Mouse (Mus musculus) liver, postnatal 0 days (tissue): ENCODE measurements at regions not wholly inside any gene's neighbourhood (a gene's known extent, or its start where the extent isn't known, plus 50 kb on each side); places are given as distances from the start of the nearest gene placed in this dataset.

Source experiments
- ATAC-seq: fragments of 200-750 bp; cut with Nextera tagmentation; 2 replicates; pipeline ENCODE4 v1.8.0; 2017; ENCODE audit warnings: mild to moderate bottlenecking, moderate library complexity
- DNase-seq: peaks from one replicate; pipeline ENCODE4 v3.0.0-alpha.2; 2016
- H3K27ac ChIP-seq: fragments of 300-500 bp; sonication (generic); 2 replicates; pipeline ENCODE4 v1.5.1; 2014; ENCODE audit warnings: antibody characterized with exemption, moderate library complexity, mild to moderate bottlenecking, low read depth
- H3K27me3 ChIP-seq: fragments of 300-500 bp; sonication (generic); 2 replicates; pipeline ENCODE4 v1.6.1; 2014; ENCODE audit warnings: low read length, control low read depth, mixed read lengths; ENCODE audit not compliant: insufficient read depth
- H3K36me3 ChIP-seq: fragments of 300-500 bp; sonication (generic); replicated peaks from 2 replicates; pipeline ENCODE4 v1.6.1; 2014; ENCODE audit warnings: mild to moderate bottlenecking, control low read depth, low read length, moderate library complexity, mixed read lengths; ENCODE audit not compliant: insufficient read depth
- H3K4me1 ChIP-seq: fragments of 300-500 bp; sonication (generic); 2 replicates; pipeline ENCODE4 v1.6.1; 2014; ENCODE audit warnings: antibody characterized with exemption, mild to moderate bottlenecking, control low read depth; ENCODE audit not compliant: insufficient read depth
- H3K4me2 ChIP-seq: fragments of 300-500 bp; sonication (generic); 2 replicates; pipeline ENCODE4 v1.6.1; 2014; ENCODE audit warnings: low read depth, mild to moderate bottlenecking, low read length, moderate library complexity, mixed read lengths
- H3K4me3 ChIP-seq: fragments of 300-500 bp; sonication (generic); 2 replicates; pipeline ENCODE4 v1.5.1; 2014; ENCODE audit warnings: low read depth, low read length
- H3K9ac ChIP-seq: fragments of 300-500 bp; sonication (generic); replicated peaks from 2 replicates; pipeline ENCODE4 v1.6.1; 2014; ENCODE audit warnings: mild to moderate bottlenecking, moderate library complexity
- H3K9me3 ChIP-seq: fragments of 300-500 bp; sonication (generic); 2 replicates; pipeline ENCODE4 v1.6.1; 2016; ENCODE audit warnings: mild to moderate bottlenecking, control low read depth, low read length, mixed read lengths
- CTCF ChIP-seq: sonication (generic); IDR thresholded peaks from 2 replicates; pipeline ENCODE4 v1.5.1; 2016; ENCODE audit warnings: antibody characterized with exemption, low read depth
- EP300 ChIP-seq: IDR thresholded peaks from 2 replicates; pipeline ENCODE4 v1.6.1; 2016; ENCODE audit warnings: antibody characterized with exemption, low read depth, mild to moderate bottlenecking
- WGBS: fragments of 180-500 bp; shearing (Covaris S2); extraction: QIAGEN DNeasy Blood & Tissue Kit; methylation state at CpG from one replicate; pipeline ENCODE4 v1.1.7; 2014; ENCODE audit not compliant: insufficient replicate concordance; 5-methylcytosine and 5-hydroxymethylcytosine counted together

DNA sequence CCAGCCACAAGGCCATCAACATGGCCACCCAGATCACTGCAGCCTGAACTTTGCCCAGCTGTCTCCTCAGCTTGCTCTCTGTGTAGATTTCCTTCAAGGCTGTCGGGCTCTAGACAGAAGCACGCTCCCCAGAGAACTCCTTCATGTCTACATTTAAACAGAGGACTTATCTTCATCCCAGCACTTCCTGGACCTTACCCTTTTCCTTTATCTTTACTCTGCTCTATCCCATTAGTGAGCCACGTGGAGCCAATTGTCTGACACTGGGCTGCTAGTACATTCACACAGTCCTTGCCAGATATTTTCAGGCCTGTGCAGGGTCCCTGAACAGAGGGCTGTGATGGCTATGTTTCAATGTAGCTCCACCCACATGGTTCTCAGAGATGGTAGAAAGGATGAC is 204.7 kb upstream of the Myt1l start:
- ATAC-seq (no peak), DNase-seq (no peak)
- Histone ChIP-seq H3K36me3 (no peaks in the 10 kb centered on the region), H3K27me3 (no peaks in the 10 kb centered on the region), H3K4me3 (no peak overlapping the region), H3K4me2 (no peak overlapping the region), H3K9me3 (no peaks in the 10 kb centered on the region), H3K9ac (no peak overlapping the region), H3K27ac (no peak overlapping the region), H3K4me1 (no peaks in the 10 kb centered on the region)
- TF ChIP-seq CTCF (no peak), EP300 (no peak)
- 14% methylated on average over 3 of the region's 3 CpGs for WGBS

- Histone ChIP-seq H3K36me3 (no peaks in the 10 kb centered on the region), H3K27ac (no peak overlapping the region), H3K9ac (no peak overlapping the region), H3K4me1 (no peaks in the 10 kb centered on the region), H3K27me3 (no peaks in the 10 kb centered on the region), H3K9me3 (no peaks in the 10 kb centered on the region), H3K4me3 (no peak overlapping the region), H3K4me2 (no peak overlapping the region)
- WGBS: 75% methylated on average over 3 of the region's 3 CpGs
- DNase-seq: no peak
- ATAC-seq: no peak
- no peak for TF ChIP-seq CTCF
- TF ChIP-seq EP300: no peak
Measured at GRCm38 (mm10) chr12:29335839-29336469, 192.2 kb upstream of the Myt1l start.

DNA sequence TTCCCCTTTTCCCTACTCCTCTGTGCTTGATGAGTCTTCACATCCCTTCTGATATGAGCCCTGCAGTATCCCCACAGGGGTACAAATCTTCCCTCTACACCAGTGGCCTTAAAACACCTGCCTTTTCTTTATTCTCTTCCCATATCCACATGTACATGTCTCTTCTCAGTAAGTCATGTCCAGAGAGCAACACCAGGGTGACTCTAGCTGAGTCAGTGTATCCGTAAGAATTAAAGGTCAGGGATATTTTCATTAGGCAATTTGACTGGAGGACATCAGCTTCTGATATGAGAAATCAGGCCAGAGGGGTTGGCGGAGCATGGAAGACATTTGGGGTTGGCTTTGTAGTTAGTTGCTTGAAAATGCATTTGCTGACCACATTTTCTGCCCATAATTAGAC is 190.8 kb upstream of the Myt1l start:
- no peak overlapping the region for H3K9ac ChIP-seq
- H3K36me3 ChIP-seq: no peaks in the 10 kb centered on the region
- H3K4me2 ChIP-seq: no peak overlapping the region
- ATAC-seq: no peak
- H3K9me3 ChIP-seq: no peaks in the 10 kb centered on the region
- no peaks in the 10 kb centered on the region for H3K4me1 ChIP-seq
- WGBS: 73% methylated on average over 2 of the region's 2 CpGs
- TF ChIP-seq CTCF (no peak), EP300 (no peak)
- no peaks in the 10 kb centered on the region for H3K27me3 ChIP-seq
- H3K4me3 ChIP-seq: no peak overlapping the region
- no peak for DNase-seq
- no peak overlapping the region for H3K27ac ChIP-seq

GRCm38 (mm10) chr12:29341388-29341995 is 186.7 kb upstream of the Myt1l start:
- Histone ChIP-seq H3K36me3 (no peaks in the 10 kb centered on the region), H3K27ac (no peak overlapping the region), H3K9me3 (no peaks in the 10 kb centered on the region), H3K27me3 (no peaks in the 10 kb centered on the region), H3K4me1 (no peaks in the 10 kb centered on the region), H3K9ac (no peak overlapping the region), H3K4me3 (no peak overlapping the region), H3K4me2 (no peak overlapping the region)
- 41% methylated on average over 7 of the region's 7 CpGs for WGBS
- ATAC-seq (no peak), DNase-seq (no peak)
- no peak for TF ChIP-seq CTCF
- no peak for TF ChIP-seq EP300

DNA sequence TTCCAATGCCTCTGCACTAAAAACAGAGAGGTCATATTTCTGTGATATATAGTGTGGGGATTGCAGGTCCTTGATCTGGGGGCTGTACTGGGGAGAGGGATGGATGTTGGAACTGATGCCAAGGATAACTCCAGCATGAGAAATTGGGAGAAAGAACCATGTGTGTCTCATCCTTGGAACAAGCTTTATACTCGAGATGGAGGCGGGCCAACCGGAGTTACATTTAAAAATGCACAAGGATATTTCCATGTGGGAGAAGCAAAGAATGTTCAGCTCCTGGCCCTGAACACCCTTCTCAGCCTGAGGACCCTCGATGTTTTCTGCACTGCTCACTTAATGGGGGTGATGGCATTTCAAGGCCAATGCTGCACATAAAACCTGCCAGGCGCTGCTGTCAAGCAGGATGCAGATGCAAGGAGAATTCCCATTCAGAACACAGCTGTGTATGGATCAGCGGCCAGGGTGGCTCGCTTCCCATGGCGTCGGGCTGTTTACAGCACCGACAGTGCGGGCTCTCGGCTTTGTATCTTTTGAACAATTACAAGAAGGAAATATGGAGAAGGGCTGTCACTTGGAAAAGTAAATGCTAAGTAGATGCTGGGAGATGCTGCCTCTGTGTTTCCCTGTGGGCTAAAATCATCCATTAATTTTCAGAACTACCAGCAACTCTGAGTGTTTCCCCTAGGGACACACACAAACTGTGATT is 184.9 kb upstream of the Myt1l start:
- Histone ChIP-seq H3K4me2 (no peak overlapping the region), H3K4me3 (no peak overlapping the region), H3K36me3 (no peaks in the 10 kb centered on the region), H3K27me3 (no peaks in the 10 kb centered on the region), H3K27ac (no peak overlapping the region), H3K4me1 (no peaks in the 10 kb centered on the region), H3K9ac (no peak overlapping the region), H3K9me3 (no peaks in the 10 kb centered on the region)
- no peak for ATAC-seq
- no peak for DNase-seq
- 75% methylated on average over 12 of the region's 12 CpGs for WGBS
- no peak for TF ChIP-seq EP300
- no peak for TF ChIP-seq CTCF

DNA sequence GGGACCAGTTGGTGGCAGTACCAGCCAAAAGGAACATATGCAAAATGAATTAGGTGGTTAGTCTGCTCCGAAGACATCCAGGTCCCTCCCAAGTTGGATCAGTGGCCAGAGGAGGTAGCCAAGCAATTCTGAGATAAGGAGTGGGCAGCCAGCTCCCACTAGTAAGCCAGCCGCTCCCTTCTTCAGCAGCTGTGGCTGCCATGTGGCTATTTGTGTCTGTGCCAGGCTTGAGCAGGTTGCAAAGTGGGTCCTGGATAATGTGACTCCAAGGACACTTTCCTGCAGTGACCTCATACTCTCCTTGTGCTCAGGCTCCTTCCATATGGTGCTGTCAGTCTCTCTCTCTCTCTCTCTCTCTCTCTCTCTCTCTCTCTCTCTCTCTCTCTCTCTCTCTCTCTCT is 179.5 kb upstream of the Myt1l start:
- Histone ChIP-seq H3K4me3 (no peak overlapping the region), H3K27me3 (no peaks in the 10 kb centered on the region), H3K4me2 (no peak overlapping the region), H3K9me3 (no peaks in the 10 kb centered on the region), H3K27ac (no peak overlapping the region), H3K4me1 (no peaks in the 10 kb centered on the region), H3K36me3 (no peaks in the 10 kb centered on the region), H3K9ac (no peak overlapping the region)
- TF ChIP-seq CTCF: no peak
- no peak for TF ChIP-seq EP300
- 60% methylated on average over 2 of the region's 2 CpGs for WGBS
- DNase-seq (no peak), ATAC-seq (no peak)
